Mouse (Mus musculus): ENCODE data around the gene Antxr2.

Gene Antxr2

GRCm38 (mm10) chr5:97995881-97996280 is 35.0 kb downstream of the Antxr2 start:
- no peak for DNase-seq (ENCODE audit: low spot score)

- no peak for DNase-seq (ENCODE audit: low spot score)
Measured at GRCm38 (mm10) chr5:97986656-97987294, 44.1 kb downstream of the Antxr2 start.

- DNase-seq (ENCODE audit: low spot score) = no peak
Measured at GRCm38 (mm10) chr5:97983375-97983774, 47.5 kb downstream of the Antxr2 start.

- no peak for DNase-seq (ENCODE audit: low spot score)
Measured at GRCm38 (mm10) chr5:97980472-97980871, 50.4 kb downstream of the Antxr2 start.

- DNase-seq (ENCODE audit: low spot score) = no peak
Measured at GRCm38 (mm10) chr5:97973293-97973692, 57.5 kb downstream of the Antxr2 start.

GRCm38 (mm10) chr5:97972029-97972428 is 58.8 kb downstream of the Antxr2 start:
- DNase-seq (ENCODE audit: low spot score) = no peak

GRCm38 (mm10) chr5:97971236-97971635 is 59.6 kb downstream of the Antxr2 start:
- no peak for DNase-seq (ENCODE audit: low spot score)

GRCm38 (mm10) chr5:97967044-97967443 is 63.8 kb downstream of the Antxr2 start:
- DNase-seq (ENCODE audit: low spot score) = peak; percentile 47

- DNase-seq (ENCODE audit: low spot score) = peak; percentile 51
Measured at GRCm38 (mm10) chr5:97966101-97966500, 64.7 kb downstream of the Antxr2 start.

- DNase-seq (ENCODE audit: low spot score) = no peak
Measured at GRCm38 (mm10) chr5:97964444-97964843, 66.4 kb downstream of the Antxr2 start.

GRCm38 (mm10) chr5:97962512-97962911 is 68.3 kb downstream of the Antxr2 start:
- DNase-seq (ENCODE audit: low spot score) = no peak

GRCm38 (mm10) chr5:97961786-97962185 is 69.1 kb downstream of the Antxr2 start:
- no peak for DNase-seq (ENCODE audit: low spot score)

GRCm38 (mm10) chr5:97959651-97960050 is 71.2 kb downstream of the Antxr2 start:
- no peak for DNase-seq (ENCODE audit: low spot score)

- DNase-seq (ENCODE audit: low spot score) = no peak
Measured at GRCm38 (mm10) chr5:97959010-97959409, 71.8 kb downstream of the Antxr2 start.

- DNase-seq (ENCODE audit: low spot score) = no peak
Measured at GRCm38 (mm10) chr5:97957501-97957900, 73.3 kb downstream of the Antxr2 start.

GRCm38 (mm10) chr5:97954193-97954772 is 76.6 kb downstream of the Antxr2 start:
- no peak for DNase-seq (ENCODE audit: low spot score)

GRCm38 (mm10) chr5:97953241-97953920 is 77.5 kb downstream of the Antxr2 start:
- no peak for DNase-seq (ENCODE audit: low spot score)

GRCm38 (mm10) chr5:97947261-97947660 is 83.6 kb downstream of the Antxr2 start:
- no peak for DNase-seq (ENCODE audit: low spot score)

- peak; percentile 11 for DNase-seq (ENCODE audit: low spot score)
Measured at GRCm38 (mm10) chr5:97946236-97946635, 84.6 kb downstream of the Antxr2 start.

- DNase-seq (ENCODE audit: low spot score) = no peak
Measured at GRCm38 (mm10) chr5:97935140-97936129, 95.4 kb downstream of the Antxr2 start.

- DNase-seq (ENCODE audit: low spot score) = no peak
Measured at GRCm38 (mm10) chr5:97917654-97918053, 113.2 kb downstream of the Antxr2 start.

- DNase-seq (ENCODE audit: low spot score) = peak; percentile 71
Measured at GRCm38 (mm10) chr5:97914890-97915289, 116.0 kb downstream of the Antxr2 start.
